Mouse (Mus musculus) small intestine, adult 2 months (tissue): Measurements from ENCODE around the gene Olfr1339.

Source experiments
- CTCF ChIP-seq: fragments of 200-500 bp; IDR thresholded peaks from 2 replicates; pipeline ENCODE4 v1.5.1; 2012; ENCODE audit warnings: low read depth, mild to moderate bottlenecking, control low read depth, inconsistent platforms, low read length, moderate library complexity, mixed read lengths; ENCODE audit not compliant: insufficient replicate concordance, insufficient read length; ENCODE audit errors: extremely low read depth
- POLR2A ChIP-seq: fragments of 200-500 bp; IDR thresholded peaks from 2 replicates; pipeline ENCODE4 v1.6.1; 2012; ENCODE audit warnings: low read depth, mild to moderate bottlenecking, control low read depth, inconsistent platforms, low read length, moderate library complexity

- no peak for TF ChIP-seq CTCF
- TF ChIP-seq POLR2A, result no peak
These were observed 39.5 kb upstream of the Olfr1339 start, which contains the start of gene Olfr1342 for GRCm38 (mm10) chr4:118692412-118692973.
